ENCODE assay signal across 11 mouse cellular contexts in the genomic region with DNA sequence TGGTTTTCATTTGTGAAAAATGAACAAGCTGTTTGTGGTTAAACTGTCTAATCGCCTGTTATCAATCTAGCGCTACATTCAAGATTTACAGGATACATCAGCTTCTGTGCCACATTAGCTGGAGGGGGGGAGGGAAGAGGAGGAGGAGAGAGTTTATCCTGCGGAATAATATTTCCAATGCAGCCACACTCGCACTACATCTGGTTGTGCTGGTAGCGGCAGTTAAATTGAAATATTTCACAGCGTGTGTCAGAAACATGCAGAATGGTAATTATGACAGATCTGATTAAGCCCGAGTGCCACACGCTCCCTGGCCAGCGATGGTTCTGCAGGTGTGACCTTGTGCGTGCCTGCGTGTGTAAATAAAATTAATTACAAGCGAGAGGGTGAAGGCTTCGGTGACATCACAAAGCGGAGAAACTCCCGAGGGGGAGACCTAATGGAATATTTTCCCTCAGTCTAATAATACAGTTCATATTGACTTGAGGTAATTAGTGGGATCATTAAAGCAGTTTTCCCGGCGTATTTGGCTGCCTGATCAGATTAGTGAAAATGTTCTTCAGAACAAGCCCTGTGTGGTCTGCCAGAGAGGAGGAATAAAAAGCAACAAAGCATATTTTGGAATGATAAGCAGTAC.
DNase-seq lines count a peak whose midpoint lies in the region; ATAC-seq and TF ChIP-seq lines count a peak whose summit lies in the region.
"Had no signal": no experiment of that assay in that cellular context is flagged by ENCODE, and none has a peak within 500 bp of the region (broad histone marks: within the 10 kb centered on the region; RNA-seq: fewer than 3 reads in every experiment).

No protein-coding gene starts in this region.

- no peak for DNase-seq in kidney, postnatal 0 days (ENCODE audit: low spot score)
- no peak for DNase-seq in kidney, adult 18-20 months
- DNase-seq in forebrain, embryonic 14.5 days (ENCODE audit: low spot score), result peak; percentile 60
- no peak for DNase-seq in urinary bladder, postnatal 14 days (ENCODE audit: low spot score)
- DNase-seq in left cerebral cortex, adult 2 months (ENCODE audit: extremely low spot score in 1 of 2, low spot score in 2 of 2), result no peak
- DNase-seq: adrenal gland, adult 8-10 months; cerebellum, adult 9-11 months had no signal

- WGBS in kidney, postnatal 0 days, result 54% methylated on average over 17 of the region's 17 CpGs
- 35% methylated on average over 17 of the region's 17 CpGs for WGBS in forebrain, embryonic 14.5 days
- WGBS in limb, embryonic 13.5 days, result 12% methylated on average over 17 of the region's 17 CpGs
- 23% methylated on average over 17 of the region's 17 CpGs for WGBS in olfactory bulb, adult 2 months

- H3K9me3 ChIP-seq in kidney, postnatal 0 days (replicated peaks; ENCODE audit: low read length), result no peaks in the 10 kb centered on the region
- H3K9me3 ChIP-seq in forebrain, embryonic 14.5 days (replicated peaks; ENCODE audit: control insufficient read depth, low read length), result no peaks in the 10 kb centered on the region
- H3K9me3 ChIP-seq in limb, embryonic 13.5 days, result no peaks in the 10 kb centered on the region; the same call in 1 of the 2 replicates
- H3K9me3 ChIP-seq: heart, embryonic 12.5 days had no signal

- H3K4me2 ChIP-seq in kidney, postnatal 0 days (ENCODE audit: low read length), result peak overlapping the region; percentile 3; the same call in 1 of the 2 replicates
- H3K4me2 ChIP-seq in forebrain, embryonic 14.5 days (ENCODE audit: low read length), result peak overlapping the region; percentile 36
- peak overlapping the region; percentile 62 for H3K4me2 ChIP-seq in limb, embryonic 13.5 days (replicated peaks)
- H3K4me2 ChIP-seq: heart, embryonic 12.5 days had no signal

- TF ChIP-seq CTCF in kidney, postnatal 0 days (IDR thresholded peaks at IDR 0.05; ENCODE audit: low read depth), result no peak
- TF ChIP-seq CTCF in olfactory bulb, adult 2 months (IDR thresholded peaks at IDR 0.05; ENCODE audit: insufficient read depth, low read depth, low read length), result no peak
- TF ChIP-seq CTCF in left cerebral cortex, adult 2 months (IDR thresholded peaks at IDR 0.05), result no peak

- ATAC-seq in kidney, postnatal 0 days (replicated peaks; ENCODE audit: low FRiP score, low read depth), result no peak
- ATAC-seq in forebrain, embryonic 14.5 days, result peak; percentile 58
- peak; percentile 48; the same call in 1 of the 2 replicates for ATAC-seq in limb, embryonic 13.5 days (ENCODE audit: low FRiP score, low read depth)
- no peak for ATAC-seq in inflammation-experienced regulatory T-cells, adult 6 months

- H3K4me3 ChIP-seq in kidney, postnatal 0 days (replicated peaks; ENCODE audit: low read depth, low read length), result no peak overlapping the region
- peak overlapping the region; percentile 8 for H3K4me3 ChIP-seq in forebrain, embryonic 14.5 days (ENCODE audit: low read depth, low read length)
- peak overlapping the region; percentile 21 for H3K4me3 ChIP-seq in limb, embryonic 13.5 days
- peak overlapping the region; percentile 44 for H3K4me3 ChIP-seq in olfactory bulb, adult 2 months (ENCODE audit: insufficient read depth, low read depth, low read length)
- no peak overlapping the region for H3K4me3 ChIP-seq in left cerebral cortex, adult 2 months
- H3K4me3 ChIP-seq: heart, embryonic 12.5 days had no signal

- H3K27me3 ChIP-seq in kidney, postnatal 0 days (ENCODE audit: insufficient read depth, low read length), result no peaks in the 10 kb centered on the region
- no peaks in the 10 kb centered on the region for H3K27me3 ChIP-seq in forebrain, embryonic 14.5 days (replicated peaks; ENCODE audit: control insufficient read depth, insufficient read depth, low read length)
- H3K27me3 ChIP-seq in limb, embryonic 13.5 days, result peaks cover 26% of the 10 kb centered on the region
- H3K27me3 ChIP-seq: heart, embryonic 12.5 days had no signal

- no peak for TF ChIP-seq POLR2A in olfactory bulb, adult 2 months (IDR thresholded peaks at IDR 0.05; ENCODE audit: insufficient read depth, low read depth, low read length)

- no peaks in the 10 kb centered on the region for H3K36me3 ChIP-seq in kidney, postnatal 0 days (ENCODE audit: insufficient read depth, low read length)
- peaks cover 8% of the 10 kb centered on the region; the same call in 1 of the 2 replicates for H3K36me3 ChIP-seq in forebrain, embryonic 14.5 days (ENCODE audit: control insufficient read depth, insufficient read depth, low read length)
- no peaks in the 10 kb centered on the region; the same call in 1 of the 2 replicates for H3K36me3 ChIP-seq in limb, embryonic 13.5 days

- intact Hi-C loops in left cerebral cortex, adult 2 months (cut with DNase I), result no loop called here

- H3K4me1 ChIP-seq in kidney, postnatal 0 days (replicated peaks; ENCODE audit: insufficient read depth, low read length), result no peaks in the 10 kb centered on the region
- peaks cover 4% of the 10 kb centered on the region; the same call in 1 of the 2 replicates for H3K4me1 ChIP-seq in forebrain, embryonic 14.5 days (ENCODE audit: control insufficient read depth, insufficient read depth, low read length)
- H3K4me1 ChIP-seq in limb, embryonic 13.5 days, result peaks cover 23% of the 10 kb centered on the region
- H3K4me1 ChIP-seq in olfactory bulb, adult 2 months (ENCODE audit: control insufficient read depth, insufficient read depth, low read length), result peaks cover 5% of the 10 kb centered on the region; the same call in 1 of the 2 replicates
- H3K4me1 ChIP-seq: heart, embryonic 12.5 days had no signal

- no peak overlapping the region for H3K9ac ChIP-seq in kidney, postnatal 0 days (ENCODE audit: low read depth, low read length)
- H3K9ac ChIP-seq in forebrain, embryonic 14.5 days (ENCODE audit: low read length), result peak overlapping the region; percentile 10; the same call in 1 of the 2 replicates
- no peak overlapping the region for H3K9ac ChIP-seq in limb, embryonic 13.5 days
- H3K9ac ChIP-seq: heart, embryonic 12.5 days had no signal

- H3K27ac ChIP-seq in kidney, postnatal 0 days, result no peak overlapping the region
- peak overlapping the region; percentile 67 for H3K27ac ChIP-seq in forebrain, embryonic 14.5 days (ENCODE audit: low read depth, low read length)
- no peak overlapping the region for H3K27ac ChIP-seq in limb, embryonic 13.5 days
- H3K27ac ChIP-seq in olfactory bulb, adult 2 months (ENCODE audit: insufficient read depth, low read depth, low read length), result no peak overlapping the region
- H3K27ac ChIP-seq in left cerebral cortex, adult 2 months, result no peak overlapping the region; the same call in 1 of the 2 replicates

Comparison
In these comparisons a context has a peak if more than half of its experiments do, and no peak if none do; other contexts are left out.
1. ATAC-seq: peak in forebrain, embryonic 14.5 days (single experiment) and limb, embryonic 13.5 days (single experiment); none in kidney, postnatal 0 days (single experiment) and inflammation-experienced regulatory T-cells, adult 6 months (single experiment).
2. H3K4me2 ChIP-seq: peak in every context shown above with its lines; median percentile 62 in limb, embryonic 13.5 days; 36 in forebrain, embryonic 14.5 days; 3 in kidney, postnatal 0 days.
3. H3K4me3 ChIP-seq: peak in forebrain, embryonic 14.5 days (single experiment), limb, embryonic 13.5 days (single experiment) and olfactory bulb, adult 2 months (single experiment); none in kidney, postnatal 0 days (single experiment) and left cerebral cortex, adult 2 months (single experiment).